Mouse (Mus musculus): ENCODE results near the gene Atxn1.

DNA sequence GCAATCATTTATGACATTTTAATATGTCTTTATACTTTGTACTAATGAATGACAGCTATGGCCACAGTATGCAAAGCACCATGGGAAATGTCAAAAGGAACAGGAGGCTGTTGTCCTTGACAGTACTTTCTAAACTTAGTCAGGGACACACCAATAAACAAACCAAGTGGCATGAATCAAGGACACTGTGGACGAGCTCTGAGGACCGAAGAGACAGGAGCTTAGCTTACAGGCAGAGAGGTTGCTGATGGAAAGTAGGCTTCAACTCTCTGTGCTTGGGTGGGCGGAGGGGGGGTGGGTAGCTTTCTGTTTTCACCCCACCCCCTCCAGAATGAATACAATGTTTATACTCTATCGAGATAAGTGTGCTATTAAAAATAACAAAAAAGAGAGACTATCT, 90.6 kb downstream of the Atxn1 start:
- TF ChIP-seq CTCF (IDR thresholded peaks at IDR 0.05) (no peak), POLR2A (IDR thresholded peaks at IDR 0.05; ENCODE audit: insufficient read depth, low read depth, low read length) (no peak), EP300 (IDR thresholded peaks at IDR 0.05; ENCODE audit: insufficient read depth, low read depth, low read length) (no peak)

All from heart, adult 2 months (tissue).